28 mouse cellular contexts compared by ENCODE assay signal in the genomic region with DNA sequence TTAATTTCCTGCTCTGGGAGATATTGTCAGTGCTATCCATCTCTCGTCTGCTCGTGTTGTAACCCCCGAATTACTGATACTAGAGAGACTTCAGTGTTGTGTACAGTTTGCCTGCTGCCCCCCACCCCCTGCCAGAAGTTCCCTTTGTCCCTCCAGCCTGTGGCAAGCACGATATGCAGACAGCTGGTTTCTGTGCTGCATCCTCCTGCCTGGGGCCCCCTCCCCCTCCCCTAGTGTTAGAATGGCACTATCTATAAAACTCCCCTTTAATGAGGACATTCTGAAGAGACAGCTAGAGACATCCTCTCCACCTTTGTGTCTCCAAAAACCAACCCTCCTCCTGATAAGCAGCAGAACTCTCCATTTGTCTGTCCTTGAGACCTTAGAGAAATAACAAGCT. TPM values are rescaled to one million over a fixed set of nuclear protein-coding genes. Genes with fewer than 3 reads are reported as not detected.
DNase-seq lines count a peak whose midpoint lies in the region; ATAC-seq and TF ChIP-seq lines count a peak whose summit lies in the region.
"Had no signal": no experiment of that assay in that cellular context is flagged by ENCODE, and none has a peak within 500 bp of the region (broad histone marks: within the 10 kb centered on the region; RNA-seq: fewer than 3 reads in every experiment).

No protein-coding gene starts in this region.

- H3K4me1 ChIP-seq in lung, embryonic 15.5 days: no peaks in the 10 kb centered on the region
- peaks cover 1 to 14% of the 10 kb centered on the region in 2 experiments; a peak in 3 of 4 replicates for H3K4me1 ChIP-seq in MEL (ENCODE audit: control insufficient read depth in 1 of 2, insufficient read depth in 2 of 2, low read length in 2 of 2)
- no peaks in the 10 kb centered on the region for H3K4me1 ChIP-seq in hindbrain, embryonic 11.5 days (replicated peaks; ENCODE audit: control insufficient read depth, insufficient read depth, low read length)
- H3K4me1 ChIP-seq in neural tube, embryonic 13.5 days (replicated peaks): peaks cover 15% of the 10 kb centered on the region
- H3K4me1 ChIP-seq in intestine, embryonic 16.5 days (ENCODE audit: control insufficient read depth, insufficient read depth, low read length): 0 out of 2 replicates have a peak, but pooled peaks cover 4% of the 10 kb centered on the region
- H3K4me1 ChIP-seq: embryonic facial prominence, embryonic 12.5 days; forebrain, embryonic 13.5 days; limb, embryonic 12.5 days; liver, embryonic 15.5 days had no signal

- H3K27me3 ChIP-seq in lung, embryonic 15.5 days: no peaks in the 10 kb centered on the region
- no peaks in the 10 kb centered on the region for H3K27me3 ChIP-seq in MEL (ENCODE audit: control insufficient read depth in 1 of 2, insufficient read depth in 2 of 2, low read length in 2 of 2)
- H3K27me3 ChIP-seq in hindbrain, embryonic 11.5 days (ENCODE audit: control insufficient read depth, insufficient read depth, low read length): no peaks in the 10 kb centered on the region
- H3K27me3 ChIP-seq in neural tube, embryonic 13.5 days: no peaks in the 10 kb centered on the region
- no peaks in the 10 kb centered on the region for H3K27me3 ChIP-seq in intestine, embryonic 16.5 days (replicated peaks; ENCODE audit: control insufficient read depth, insufficient read depth, low read length)
- H3K27me3 ChIP-seq: embryonic facial prominence, embryonic 12.5 days; forebrain, embryonic 13.5 days; heart, embryonic 12.5 days; limb, embryonic 12.5 days; liver, embryonic 15.5 days had no signal

- no peak for DNase-seq in lung, postnatal 4 days
- peak; percentile 17 for DNase-seq in MEL (ENCODE audit: low read depth, low spot score)
- DNase-seq in hindbrain, embryonic 11.5 days (ENCODE audit: low spot score): no peak
- DNase-seq in lung, postnatal 14 days: no peak
- DNase-seq: adrenal gland, adult 2 months; cerebellum, adult 8-10 months; gastrocnemius, postnatal 10 days; heart, postnatal 14 days; kidney, adult 2 months; kidney, postnatal 10 days had no signal

- H3K4me3 ChIP-seq in lung, embryonic 15.5 days: no peak overlapping the region
- H3K4me3 ChIP-seq in MEL (ENCODE audit: control insufficient read depth in 1 of 2, insufficient read depth in 1 of 2, low read depth in 2 of 2, low read length in 2 of 2): no peak overlapping the region
- no peak overlapping the region for H3K4me3 ChIP-seq in hindbrain, embryonic 11.5 days (ENCODE audit: low read depth, low read length)
- no peak overlapping the region for H3K4me3 ChIP-seq in neural tube, embryonic 13.5 days
- H3K4me3 ChIP-seq in intestine, embryonic 16.5 days (ENCODE audit: low read length): no peak overlapping the region
- H3K4me3 ChIP-seq: embryonic facial prominence, embryonic 12.5 days; erythroblast, embryonic 14.5 days; forebrain, embryonic 13.5 days; heart, embryonic 12.5 days; limb, embryonic 12.5 days; liver, embryonic 15.5 days had no signal

- H3K9ac ChIP-seq in lung, embryonic 15.5 days: no peak overlapping the region
- peak overlapping the region; percentile 30; the same call in 1 of the 2 replicates for H3K9ac ChIP-seq in MEL (ENCODE audit: control insufficient read depth, low read depth, low read length, poor library complexity, severe bottlenecking)
- H3K9ac ChIP-seq in hindbrain, embryonic 11.5 days (ENCODE audit: low read depth, low read length): no peak overlapping the region
- H3K9ac ChIP-seq in neural tube, embryonic 13.5 days: no peak overlapping the region
- no peak overlapping the region for H3K9ac ChIP-seq in intestine, embryonic 16.5 days (ENCODE audit: low read depth, low read length)
- H3K9ac ChIP-seq: embryonic facial prominence, embryonic 12.5 days; forebrain, embryonic 13.5 days; heart, embryonic 12.5 days; limb, embryonic 12.5 days; liver, embryonic 15.5 days had no signal

- H3K27ac ChIP-seq in lung, embryonic 15.5 days: no peak overlapping the region
- peak overlapping the region; percentile 24; the same call in 1 of the 2 replicates for H3K27ac ChIP-seq in MEL (ENCODE audit: control insufficient read depth, low read depth, low read length)
- H3K27ac ChIP-seq in hindbrain, embryonic 11.5 days (ENCODE audit: low read depth, low read length): no peak overlapping the region
- H3K27ac ChIP-seq in neural tube, embryonic 13.5 days (replicated peaks): no peak overlapping the region
- no peak overlapping the region for H3K27ac ChIP-seq in intestine, embryonic 16.5 days (ENCODE audit: low read length)
- H3K27ac ChIP-seq: embryonic facial prominence, embryonic 12.5 days; forebrain, embryonic 13.5 days; limb, embryonic 12.5 days; liver, embryonic 15.5 days had no signal

- H3K4me2 ChIP-seq in lung, embryonic 15.5 days: no peak overlapping the region
- no peak overlapping the region for H3K4me2 ChIP-seq in hindbrain, embryonic 11.5 days (replicated peaks; ENCODE audit: low read depth, low read length)
- no peak overlapping the region for H3K4me2 ChIP-seq in neural tube, embryonic 13.5 days
- no peak overlapping the region for H3K4me2 ChIP-seq in intestine, embryonic 16.5 days (ENCODE audit: low read depth, low read length)
- H3K4me2 ChIP-seq: embryonic facial prominence, embryonic 12.5 days; forebrain, embryonic 13.5 days; heart, embryonic 12.5 days; limb, embryonic 12.5 days; liver, embryonic 15.5 days had no signal

- no peaks in the 10 kb centered on the region for H3K79me2 ChIP-seq in MEL (ENCODE audit: control insufficient read depth, insufficient read depth, low read length, poor library complexity)

- H3K9me3 ChIP-seq in lung, embryonic 15.5 days: no peaks in the 10 kb centered on the region
- no peaks in the 10 kb centered on the region for H3K9me3 ChIP-seq in MEL (replicated peaks; ENCODE audit: insufficient read depth, low read length)
- H3K9me3 ChIP-seq in hindbrain, embryonic 11.5 days (ENCODE audit: control insufficient read depth, low read length): no peaks in the 10 kb centered on the region
- H3K9me3 ChIP-seq in neural tube, embryonic 13.5 days: no peaks in the 10 kb centered on the region
- no peaks in the 10 kb centered on the region for H3K9me3 ChIP-seq in intestine, embryonic 16.5 days (ENCODE audit: control insufficient read depth, low read length)
- H3K9me3 ChIP-seq: embryonic facial prominence, embryonic 12.5 days; forebrain, embryonic 13.5 days; heart, embryonic 12.5 days; limb, embryonic 12.5 days; liver, embryonic 15.5 days had no signal

- no peak for TF ChIP-seq POLR2A in MEL (IDR thresholded peaks at IDR 0.05; ENCODE audit: control insufficient read depth in 1 of 2, insufficient read depth in 1 of 2, low read depth in 1 of 2, low read length in 2 of 2, poor library complexity in 1 of 2)

- no peaks in the 10 kb centered on the region for H3K36me3 ChIP-seq in lung, embryonic 15.5 days
- H3K36me3 ChIP-seq in MEL (ENCODE audit: control insufficient read depth in 1 of 2, insufficient read depth in 2 of 2, low read length in 2 of 2): peaks cover 0 to 9% of the 10 kb centered on the region in 2 experiments; a peak in 2 of 4 replicates
- no peaks in the 10 kb centered on the region for H3K36me3 ChIP-seq in hindbrain, embryonic 11.5 days (ENCODE audit: control insufficient read depth, insufficient read depth, low read length)
- H3K36me3 ChIP-seq in neural tube, embryonic 13.5 days: no peaks in the 10 kb centered on the region
- no peaks in the 10 kb centered on the region for H3K36me3 ChIP-seq in intestine, embryonic 16.5 days (ENCODE audit: control insufficient read depth, insufficient read depth, low read length)
- H3K36me3 ChIP-seq: embryonic facial prominence, embryonic 12.5 days; heart, embryonic 12.5 days; limb, embryonic 12.5 days; liver, embryonic 15.5 days had no signal

- no peak for TF ChIP-seq RAD21 in MEL (IDR thresholded peaks at IDR 0.05; ENCODE audit: low read depth, low read length)

- 34% methylated on average over 4 of the region's 4 CpGs for WGBS in lung, embryonic 15.5 days
- 40% methylated on average over 4 of the region's 4 CpGs for WGBS in hindbrain, embryonic 11.5 days
- 16% methylated on average over 4 of the region's 4 CpGs for WGBS in neural tube, embryonic 13.5 days
- WGBS in intestine, embryonic 16.5 days: 27% methylated on average over 4 of the region's 4 CpGs

- no peak for TF ChIP-seq CTCF in MEL (IDR thresholded peaks at IDR 0.05 in 2 of 3, conservative IDR thresholded peaks at IDR 0.05 in 1 of 3; ENCODE audit: control insufficient read depth in 1 of 3, insufficient read depth in 1 of 3, low read depth in 2 of 3, low read length in 3 of 3, poor library complexity in 1 of 3, severe bottlenecking in 1 of 3)

- TF ChIP-seq EP300 in MEL (IDR thresholded peaks at IDR 0.05; ENCODE audit: low read depth in 1 of 2, low read length in 2 of 2): no peak

- 0 out of 2 replicates have a peak, but pooled peaks have one; percentile 29 for ATAC-seq in lung, embryonic 15.5 days (ENCODE audit: borderline replicate concordance, extremely low read depth, low FRiP score, low TSS enrichment)
- ATAC-seq in hindbrain, embryonic 11.5 days (ENCODE audit: low FRiP score): peak; percentile 47; the same call in 1 of the 2 replicates
- peak; percentile 60 for ATAC-seq in neural tube, embryonic 13.5 days (ENCODE audit: low read depth)
- no peak for ATAC-seq in intestine, embryonic 16.5 days
- ATAC-seq: forebrain, embryonic 13.5 days; midbrain, embryonic 16.5 days had no signal

RNA-seq across cellular contexts. Expression of a gene that starts 15.1 kb away (rescaled TPM):
- polyA plus RNA-seq in lung, embryonic 15.5 days (2015; fragmentation: Nextera tagmentation; extraction: Ambion mirVana): not detected in 2 replicates
- not detected in 2 replicates for total RNA-seq in MEL (2012; rRNA removed)
- polyA plus RNA-seq in MEL (2012; ENCODE audit: insufficient read depth in 1 of 2, insufficient read length in 2 of 2, low read depth in 1 of 2, low replicate concordance in 2 of 2, missing spikeins in 1 of 2): not detected
- polyA plus RNA-seq in hindbrain, embryonic 11.5 days (2014; fragmentation: Nextera tagmentation; extraction: Ambion mirVana): not detected in 2 replicates
- polyA plus RNA-seq in neural tube, embryonic 13.5 days (2015; fragmentation: Nextera tagmentation; extraction: Ambion mirVana): not detected in 2 replicates
- 0.06 and 0.18 TPM in 2 replicates for polyA plus RNA-seq in intestine, embryonic 16.5 days (2015; fragmentation: Nextera tagmentation; extraction: Ambion mirVana)
- total RNA-seq: common myeloid progenitor, adult 5-6 weeks; megakaryocyte-erythroid progenitor cell, adult 5-6 weeks had no signal
- polyA plus RNA-seq: embryonic facial prominence, embryonic 12.5 days; erythroblast, embryonic 14.5 days; forebrain, embryonic 13.5 days; heart, embryonic 12.5 days; limb, embryonic 12.5 days; liver, embryonic 15.5 days; midbrain, embryonic 16.5 days had no signal

RNA-seq across cellular contexts. Expression of a gene that starts 34.1 kb away (rescaled TPM):
- polyA plus RNA-seq in lung, embryonic 15.5 days (2015; fragmentation: Nextera tagmentation; extraction: Ambion mirVana): not detected in 2 replicates
- total RNA-seq in MEL (2012; rRNA removed): not detected in 2 replicates
- polyA plus RNA-seq in MEL (2012; ENCODE audit: insufficient read depth in 1 of 2, insufficient read length in 2 of 2, low read depth in 1 of 2, low replicate concordance in 2 of 2, missing spikeins in 1 of 2): not detected
- not detected in 2 replicates for polyA plus RNA-seq in hindbrain, embryonic 11.5 days (2014; fragmentation: Nextera tagmentation; extraction: Ambion mirVana)
- not detected in 2 replicates for polyA plus RNA-seq in neural tube, embryonic 13.5 days (2015; fragmentation: Nextera tagmentation; extraction: Ambion mirVana)
- polyA plus RNA-seq in intestine, embryonic 16.5 days (2015; fragmentation: Nextera tagmentation; extraction: Ambion mirVana): not detected in 2 replicates
- total RNA-seq: adrenal gland, adult 2 months; common myeloid progenitor, adult 5-6 weeks; gastrocnemius, postnatal 10 days; heart, postnatal 14 days; layer of hippocampus, adult 18-20 months; layer of hippocampus, postnatal 25 days; left cerebral cortex, postnatal 10 days; megakaryocyte-erythroid progenitor cell, adult 5-6 weeks had no signal
- polyA plus RNA-seq: adrenal gland, adult 2 months; embryonic facial prominence, embryonic 12.5 days; erythroblast, embryonic 14.5 days; forebrain, embryonic 13.5 days; frontal cortex, adult 2 months; heart, embryonic 12.5 days; kidney, adult 2 months; limb, embryonic 12.5 days; liver, embryonic 15.5 days; midbrain, embryonic 16.5 days; small intestine, adult 2 months; urinary bladder, adult 2 months had no signal

RNA-seq across cellular contexts. Expression of a gene that starts 53.6 kb away (rescaled TPM):
- polyA plus RNA-seq in lung, embryonic 15.5 days (2015; fragmentation: Nextera tagmentation; extraction: Ambion mirVana): 49.7 and 53.6 TPM in 2 replicates
- 9.6 and 11.8 TPM in 2 replicates for total RNA-seq in MEL (2012; rRNA removed)
- 10 to 100 TPM in 1 of 2 experiments, not detected in 1; 17.1 TPM for polyA plus RNA-seq in MEL (2012; ENCODE audit: insufficient read depth in 1 of 2, insufficient read length in 2 of 2, low read depth in 1 of 2, low replicate concordance in 2 of 2, missing spikeins in 1 of 2)
- 69.4 and 71.8 TPM in 2 replicates for polyA plus RNA-seq in hindbrain, embryonic 11.5 days (2014; fragmentation: Nextera tagmentation; extraction: Ambion mirVana)
- polyA plus RNA-seq in neural tube, embryonic 13.5 days (2015; fragmentation: Nextera tagmentation; extraction: Ambion mirVana): 80.2 and 80.4 TPM in 2 replicates
- 43.5 and 46.4 TPM in 2 replicates for polyA plus RNA-seq in intestine, embryonic 16.5 days (2015; fragmentation: Nextera tagmentation; extraction: Ambion mirVana)
